Mouse (Mus musculus) forebrain, embryonic 12.5 days (tissue): Measurements from ENCODE around the gene Atg4a-ps. TPM values are rescaled to one million over a fixed set of nuclear protein-coding genes. Genes with fewer than 3 reads are reported as not detected.

Experiments used
- ATAC-seq: fragments of 200-750 bp; cut with Nextera tagmentation; 2 replicates; pipeline ENCODE4 v1.8.0; 2017; ENCODE audit warnings: moderate TSS enrichment; ENCODE audit not compliant: low FRiP score
- H3K27ac ChIP-seq: fragments of 300-500 bp; sonication (generic); 2 replicates; pipeline ENCODE4 v1.5.1; 2016; ENCODE audit warnings: mild to moderate bottlenecking
- H3K27me3 ChIP-seq: fragments of 300-500 bp; sonication (generic); 2 replicates; pipeline ENCODE4 v1.6.1; 2016; ENCODE audit warnings: mild to moderate bottlenecking
- H3K36me3 ChIP-seq: fragments of 300-500 bp; sonication (generic); replicated peaks from 2 replicates; pipeline ENCODE4 v1.6.1; 2016; ENCODE audit warnings: mild to moderate bottlenecking
- H3K4me1 ChIP-seq: fragments of 300-500 bp; sonication (generic); 2 replicates; pipeline ENCODE4 v1.6.1; 2016
- H3K4me2 ChIP-seq: fragments of 300-500 bp; sonication (generic); 2 replicates; pipeline ENCODE4 v1.6.1; 2016; ENCODE audit warnings: mild to moderate bottlenecking, moderate library complexity
- H3K4me3 ChIP-seq: fragments of 300-500 bp; sonication (generic); replicated peaks from 2 replicates; pipeline ENCODE4 v1.5.1; 2016; ENCODE audit warnings: mild to moderate bottlenecking
- H3K9ac ChIP-seq: fragments of 300-500 bp; sonication (generic); 2 replicates; pipeline ENCODE4 v1.6.1; 2016; ENCODE audit warnings: mild to moderate bottlenecking
- H3K9me3 ChIP-seq: fragments of 300-500 bp; sonication (generic); 2 replicates; pipeline ENCODE4 v1.6.1; 2016
- WGBS: fragments of 180-500 bp; shearing (Covaris S2); methylation state at CpG from one replicate; pipeline ENCODE4 v1.1.7; 2016; 5-methylcytosine and 5-hydroxymethylcytosine counted together
- polyA plus RNA-seq: library from polyadenylated mRNA; unstranded; fragments of >200 nt; fragmentation: Nextera tagmentation; extraction: Ambion mirVana; gene quantifications from 2 replicates; pipeline ENCODE4 v1.2.1, GENCODE M21; 2016

The Atg4a-ps gene
- polyA plus RNA-seq, 1 experiment from 2014 or later, result 0.17 TPM

GRCm38 (mm10) chr3:103625169-103625568, 20.7 kb downstream of the Atg4a-ps start:
- Histone ChIP-seq H3K4me1 (peaks cover 4% of the 10 kb centered on the region; the same call in 1 of the 2 replicates), H3K9me3 (no peaks in the 10 kb centered on the region), H3K4me2 (no peak overlapping the region), H3K36me3 (no peaks in the 10 kb centered on the region), H3K27ac (no peak overlapping the region), H3K9ac (no peak overlapping the region), H3K4me3 (no peak overlapping the region), H3K27me3 (no peaks in the 10 kb centered on the region)
- WGBS, result 85% methylated on average over 13 of the region's 13 CpGs
- no peak for ATAC-seq

GRCm38 (mm10) chr3:103624591-103625051, 21.2 kb downstream of the Atg4a-ps start:
- Histone ChIP-seq H3K36me3 (no peaks in the 10 kb centered on the region), H3K9ac (no peak overlapping the region), H3K27ac (no peak overlapping the region), H3K27me3 (no peaks in the 10 kb centered on the region), H3K4me3 (no peak overlapping the region), H3K4me2 (no peak overlapping the region), H3K4me1 (peaks cover 4% of the 10 kb centered on the region; the same call in 1 of the 2 replicates), H3K9me3 (no peaks in the 10 kb centered on the region)
- 58% methylated on average over 5 of the region's 5 CpGs for WGBS
- ATAC-seq, result no peak

DNA sequence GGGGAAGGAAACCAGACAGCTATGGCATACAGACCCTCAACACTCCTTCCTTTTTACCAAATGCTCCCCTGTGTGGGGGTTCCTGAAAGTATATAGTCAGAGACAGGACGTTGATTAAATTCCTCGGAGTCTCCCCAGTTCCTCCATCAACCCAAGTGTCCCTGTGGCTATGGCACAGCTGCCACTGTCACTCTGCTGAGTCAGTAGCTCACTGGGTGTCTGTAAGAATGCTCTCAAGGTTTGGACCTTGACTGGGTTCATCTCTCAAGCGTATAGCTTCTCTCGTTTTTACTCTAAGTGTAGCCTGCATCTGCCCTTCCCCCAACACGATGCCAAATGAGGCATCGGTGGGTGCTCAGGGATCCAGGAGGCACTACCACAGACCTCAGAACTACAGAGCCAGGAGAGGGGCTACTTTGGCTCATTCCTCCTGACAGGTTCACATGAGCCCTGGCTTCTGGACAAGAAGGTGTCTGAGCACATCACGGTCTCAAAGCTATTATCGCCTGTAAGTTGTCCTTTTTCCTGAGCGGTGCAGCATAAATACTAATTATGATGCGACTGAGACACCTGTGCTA, 21.9 kb downstream of the Atg4a-ps start:
- Histone ChIP-seq H3K4me1 (peaks cover 4% of the 10 kb centered on the region; the same call in 1 of the 2 replicates), H3K27me3 (no peaks in the 10 kb centered on the region), H3K4me3 (no peak overlapping the region), H3K9me3 (no peaks in the 10 kb centered on the region), H3K9ac (no peak overlapping the region), H3K27ac (no peak overlapping the region), H3K36me3 (no peaks in the 10 kb centered on the region), H3K4me2 (no peak overlapping the region)
- 88% methylated on average over 10 of the region's 10 CpGs for WGBS
- ATAC-seq, result no peak

DNA sequence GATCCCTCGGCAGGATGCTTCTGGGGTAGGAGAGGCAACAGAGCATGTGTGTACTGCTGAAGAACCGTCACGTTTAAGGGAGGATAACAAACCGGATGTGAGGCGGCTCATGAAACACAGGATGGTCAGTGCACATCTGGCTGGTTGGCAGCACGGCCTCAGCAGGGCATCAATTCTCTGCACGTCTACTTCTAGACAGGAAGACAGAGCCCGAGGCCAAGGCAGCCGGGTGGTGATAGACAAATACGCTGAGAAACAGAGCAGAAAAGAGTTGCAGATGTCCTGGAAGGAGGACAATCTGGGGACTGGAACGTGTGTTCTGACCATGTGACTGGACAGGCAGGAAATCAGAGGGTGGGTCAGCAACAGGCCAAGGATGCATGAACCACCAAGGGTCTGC, 25.8 kb downstream of the Atg4a-ps start:
- Histone ChIP-seq H3K4me1 (peaks cover 4% of the 10 kb centered on the region; the same call in 1 of the 2 replicates), H3K4me3 (no peak overlapping the region), H3K27me3 (no peaks in the 10 kb centered on the region), H3K36me3 (no peaks in the 10 kb centered on the region), H3K9ac (no peak overlapping the region), H3K9me3 (no peaks in the 10 kb centered on the region), H3K4me2 (no peak overlapping the region), H3K27ac (no peak overlapping the region)
- ATAC-seq, result no peak
- 88% methylated on average over 11 of the region's 11 CpGs for WGBS

DNA sequence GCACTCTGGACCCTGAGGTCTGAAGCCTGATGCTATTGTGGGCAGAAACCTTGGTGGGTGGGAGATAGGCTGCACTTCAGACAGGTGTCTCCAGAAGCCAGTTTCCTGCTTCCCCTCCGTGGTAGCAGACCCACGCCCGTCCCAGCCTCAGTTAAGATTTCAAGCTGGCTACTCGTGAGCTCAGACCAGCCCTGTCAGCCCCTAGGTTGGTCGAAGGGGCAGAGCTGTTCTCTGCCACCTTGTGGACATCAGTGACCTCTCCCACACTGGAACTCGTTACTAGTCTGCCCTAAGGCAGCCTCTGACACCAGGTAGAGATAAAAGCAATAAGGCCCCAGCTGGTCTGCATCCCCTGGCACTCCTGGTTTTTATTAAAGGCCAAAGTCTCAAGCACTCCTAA, 28.9 kb downstream of the Atg4a-ps start:
- Histone ChIP-seq H3K27me3 (no peaks in the 10 kb centered on the region), H3K4me1 (no peaks in the 10 kb centered on the region), H3K36me3 (no peaks in the 10 kb centered on the region), H3K4me2 (no peak overlapping the region), H3K27ac (no peak overlapping the region), H3K9ac (no peak overlapping the region), H3K4me3 (no peak overlapping the region), H3K9me3 (no peaks in the 10 kb centered on the region)
- WGBS, result 45% methylated on average over 6 of the region's 6 CpGs
- ATAC-seq, result no peak

DNA sequence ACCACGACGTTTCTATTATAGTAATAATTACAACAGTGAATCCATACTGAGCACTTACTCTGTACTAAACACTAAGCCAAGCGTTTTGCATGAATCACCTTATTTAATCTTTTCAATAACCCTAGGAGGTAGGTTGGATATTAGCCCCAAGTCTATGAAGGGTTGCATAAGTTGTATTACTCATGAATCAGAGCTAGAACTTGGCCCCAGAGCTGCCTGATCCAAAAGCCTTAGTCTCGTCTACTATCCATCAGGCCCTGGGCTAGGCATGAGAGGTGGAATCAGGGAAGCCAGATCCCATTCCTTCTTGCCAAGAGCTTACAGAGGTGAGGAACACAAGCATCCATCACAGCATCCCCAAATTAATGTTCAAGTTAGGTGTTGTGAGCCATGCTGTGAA, 30.2 kb downstream of the Atg4a-ps start:
- no peak overlapping the region for H3K27ac ChIP-seq
- H3K36me3 ChIP-seq, result no peaks in the 10 kb centered on the region
- H3K9ac ChIP-seq, result no peak overlapping the region
- no peak overlapping the region for H3K4me2 ChIP-seq
- 82% methylated on average over 4 of the region's 4 CpGs for WGBS
- no peaks in the 10 kb centered on the region for H3K4me1 ChIP-seq
- no peak overlapping the region for H3K4me3 ChIP-seq
- H3K27me3 ChIP-seq, result no peaks in the 10 kb centered on the region
- H3K9me3 ChIP-seq, result no peaks in the 10 kb centered on the region
- ATAC-seq, result no peak

GRCm38 (mm10) chr3:103612636-103613355, 33.1 kb downstream of the Atg4a-ps start:
- Histone ChIP-seq H3K4me2 (no peak overlapping the region), H3K4me1 (no peaks in the 10 kb centered on the region), H3K27me3 (no peaks in the 10 kb centered on the region), H3K27ac (no peak overlapping the region), H3K36me3 (no peaks in the 10 kb centered on the region), H3K4me3 (no peak overlapping the region), H3K9ac (no peak overlapping the region), H3K9me3 (no peaks in the 10 kb centered on the region)
- ATAC-seq, result no peak
- 81% methylated on average over 9 of the region's 9 CpGs for WGBS

DNA sequence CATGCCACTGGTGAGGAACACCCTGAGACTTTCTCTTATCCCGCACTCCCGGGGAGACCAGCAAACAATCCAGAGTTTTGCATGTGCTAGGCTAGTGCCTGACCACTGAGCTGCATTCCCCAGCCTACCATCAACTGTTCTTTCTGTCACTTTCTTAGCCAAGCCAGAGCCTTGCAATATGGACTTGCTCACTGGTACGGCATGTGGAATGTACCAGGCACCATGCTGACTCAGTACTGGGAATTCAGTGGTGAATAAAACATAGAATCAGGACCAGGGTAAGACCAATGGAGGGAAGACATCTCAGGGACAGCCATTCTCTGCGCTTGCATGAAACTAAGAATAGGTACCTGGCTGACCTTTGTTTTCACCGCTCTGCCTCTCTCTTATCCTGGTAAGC, 35.6 kb downstream of the Atg4a-ps start:
- Histone ChIP-seq H3K4me1 (no peaks in the 10 kb centered on the region), H3K9ac (no peak overlapping the region), H3K9me3 (no peaks in the 10 kb centered on the region), H3K4me2 (no peak overlapping the region), H3K4me3 (no peak overlapping the region), H3K36me3 (no peaks in the 10 kb centered on the region), H3K27ac (no peak overlapping the region), H3K27me3 (no peaks in the 10 kb centered on the region)
- 93% methylated on average over 5 of the region's 5 CpGs for WGBS
- no peak for ATAC-seq

DNA sequence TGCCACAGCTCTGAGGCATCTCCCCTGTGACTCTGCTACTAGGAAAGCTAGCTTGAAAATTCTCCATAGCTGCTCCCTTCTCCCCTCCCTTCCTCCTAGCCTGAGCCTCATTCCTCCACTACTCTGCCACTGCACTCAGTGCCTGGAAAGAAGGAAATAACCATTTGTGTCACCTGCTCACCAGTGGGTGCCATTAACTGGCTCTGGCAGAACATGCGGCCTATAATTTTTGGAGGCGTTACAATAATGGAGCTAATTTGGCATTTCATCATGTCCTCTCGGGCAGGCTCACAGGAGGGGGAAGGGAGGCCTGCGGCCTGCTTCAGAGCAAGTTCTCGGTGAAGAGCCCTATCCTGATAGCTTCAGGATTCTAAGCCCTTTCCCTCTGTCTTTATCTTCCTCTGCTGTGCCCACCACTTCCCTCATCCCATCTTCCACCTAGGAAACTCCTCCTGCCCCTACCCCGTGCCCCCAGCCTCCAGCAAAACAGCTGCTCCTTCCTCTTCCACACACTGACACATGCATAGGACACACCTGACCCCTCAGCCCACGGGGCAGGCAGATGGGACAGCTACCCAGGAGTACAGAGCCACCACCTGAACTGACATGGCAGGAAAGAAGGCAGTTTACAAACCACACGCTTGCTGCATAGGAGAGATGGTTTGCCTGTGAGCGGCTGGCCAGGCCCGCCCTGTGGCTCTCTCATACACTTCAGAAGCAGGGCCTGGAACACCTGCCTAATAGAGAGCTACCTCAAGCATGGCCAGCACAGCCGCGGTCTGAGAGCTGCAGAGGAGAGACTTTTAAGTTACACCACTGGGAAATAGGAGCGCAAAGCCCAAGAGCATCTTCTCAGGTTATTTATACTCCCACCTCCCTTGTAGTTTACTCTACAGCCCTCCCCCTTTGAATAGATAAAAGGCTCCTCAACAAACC, 38.9 kb downstream of the Atg4a-ps start:
- H3K9me3 ChIP-seq, result no peaks in the 10 kb centered on the region
- no peak overlapping the region for H3K4me2 ChIP-seq
- H3K4me3 ChIP-seq, result no peak overlapping the region
- ATAC-seq, result no peak
- no peaks in the 10 kb centered on the region for H3K4me1 ChIP-seq
- H3K36me3 ChIP-seq, result no peaks in the 10 kb centered on the region
- no peak overlapping the region for H3K27ac ChIP-seq
- no peaks in the 10 kb centered on the region for H3K27me3 ChIP-seq
- H3K9ac ChIP-seq, result no peak overlapping the region
- WGBS, result 78% methylated on average over 13 of the region's 13 CpGs

- Histone ChIP-seq H3K36me3 (no peaks in the 10 kb centered on the region), H3K4me3 (no peak overlapping the region), H3K27ac (no peak overlapping the region), H3K9ac (no peak overlapping the region), H3K4me2 (no peak overlapping the region), H3K4me1 (no peaks in the 10 kb centered on the region), H3K9me3 (no peaks in the 10 kb centered on the region), H3K27me3 (no peaks in the 10 kb centered on the region)
- WGBS, result 84% methylated on average over 6 of the region's 6 CpGs
- no peak for ATAC-seq
These were observed 39.7 kb downstream of the Atg4a-ps start for GRCm38 (mm10) chr3:103606045-103606597.

DNA sequence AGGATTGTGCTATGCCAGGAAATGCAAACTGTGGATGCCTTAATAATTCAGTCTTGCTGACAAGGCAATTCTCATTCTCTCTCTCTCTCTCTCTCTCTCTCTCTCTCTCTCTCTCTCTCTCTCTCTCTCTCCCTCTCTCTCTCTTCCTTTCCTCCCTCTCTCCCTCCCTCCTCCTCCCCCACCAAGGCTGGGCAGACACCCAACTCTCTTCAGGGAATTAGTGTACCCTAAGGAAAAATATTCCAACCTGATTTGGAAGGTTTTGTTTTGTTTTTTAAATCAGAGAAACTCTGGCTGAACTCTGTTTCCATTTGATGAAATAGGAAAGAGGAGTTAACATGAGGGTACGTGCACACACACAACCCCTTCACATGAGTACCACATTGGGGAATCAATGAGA, 44.3 kb downstream of the Atg4a-ps start:
- no peak overlapping the region for H3K27ac ChIP-seq
- peaks cover 2% of the 10 kb centered on the region; the same call in 1 of the 2 replicates for H3K4me1 ChIP-seq
- WGBS, result 74% methylated on average over 1 of the region's 1 CpGs
- no peak overlapping the region for H3K4me2 ChIP-seq
- no peak for ATAC-seq
- H3K4me3 ChIP-seq, result no peak overlapping the region
- no peak overlapping the region for H3K9ac ChIP-seq
- H3K27me3 ChIP-seq, result no peaks in the 10 kb centered on the region; the same call in 1 of the 2 replicates
- H3K9me3 ChIP-seq, result no peaks in the 10 kb centered on the region
- no peaks in the 10 kb centered on the region; the same call in 1 of the 2 replicates for H3K36me3 ChIP-seq

- H3K9ac ChIP-seq, result no peak overlapping the region
- peaks cover 2% of the 10 kb centered on the region; the same call in 1 of the 2 replicates for H3K4me1 ChIP-seq
- WGBS, result 47% methylated on average over 7 of the region's 7 CpGs
- H3K9me3 ChIP-seq, result no peaks in the 10 kb centered on the region
- H3K4me3 ChIP-seq, result no peak overlapping the region
- H3K27me3 ChIP-seq, result no peaks in the 10 kb centered on the region; the same call in 1 of the 2 replicates
- H3K4me2 ChIP-seq, result no peak overlapping the region
- no peak for ATAC-seq
- no peaks in the 10 kb centered on the region; the same call in 1 of the 2 replicates for H3K36me3 ChIP-seq
- H3K27ac ChIP-seq, result no peak overlapping the region
These were observed 44.9 kb downstream of the Atg4a-ps start for GRCm38 (mm10) chr3:103601011-103601410.
